Mouse (Mus musculus): ENCODE data around the gene Cdk14. TPM values are rescaled to one million over a fixed set of nuclear protein-coding genes. Genes with fewer than 3 reads are reported as not detected.

Gene Cdk14
- polyA plus RNA-seq, 1 experiment from 2014 or later, result 29.9 TPM

DNA sequence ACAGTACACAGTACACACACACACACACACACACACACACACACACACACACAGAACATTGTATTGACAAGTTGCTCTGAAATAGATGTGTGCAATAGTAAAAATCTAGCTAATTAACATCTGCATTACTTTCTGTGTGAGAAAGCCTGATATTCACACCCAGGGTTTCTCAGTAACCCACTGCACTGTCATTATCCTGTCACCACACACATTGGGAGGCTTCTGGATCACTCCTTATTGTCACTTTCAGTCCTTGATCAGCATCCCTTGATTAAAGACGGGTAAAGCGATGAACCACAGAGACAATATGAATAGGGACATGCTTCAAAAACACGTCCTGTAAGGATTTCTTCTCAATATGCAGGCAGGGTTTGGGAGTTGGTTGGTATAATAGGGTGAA, 401.2 kb downstream of the Cdk14 start:
- Histone ChIP-seq H3K27me3 (ENCODE audit: control insufficient read depth, insufficient read depth, low read length) (no peaks in the 10 kb centered on the region), H3K36me3 (replicated peaks; ENCODE audit: control insufficient read depth, insufficient read depth, low read depth, low read length) (no peaks in the 10 kb centered on the region), H3K27ac (replicated peaks; ENCODE audit: low read depth, low read length) (no peak overlapping the region), H3K4me3 (ENCODE audit: low read depth, low read length) (no peak overlapping the region), H3K4me1 (ENCODE audit: control insufficient read depth, insufficient read depth, low read length) (no peaks in the 10 kb centered on the region), H3K4me2 (ENCODE audit: low read depth, low read length) (no peak overlapping the region), H3K9ac (replicated peaks; ENCODE audit: low read length) (no peak overlapping the region), H3K9me3 (replicated peaks; ENCODE audit: control insufficient read depth, low read length) (no peaks in the 10 kb centered on the region)
- 90% methylated on average over 3 of the region's 3 CpGs for WGBS
- ATAC-seq (replicated peaks; ENCODE audit: insufficient number of reproducible peaks, low FRiP score, low TSS enrichment, low read depth) (no peak), DNase-seq (ENCODE audit: low spot score) (no peak)

- no peak for DNase-seq (ENCODE audit: low spot score)
- H3K9ac ChIP-seq (replicated peaks; ENCODE audit: low read length), result no peak overlapping the region
- ATAC-seq (replicated peaks; ENCODE audit: insufficient number of reproducible peaks, low FRiP score, low TSS enrichment, low read depth), result no peak
- H3K9me3 ChIP-seq (replicated peaks; ENCODE audit: control insufficient read depth, low read length), result no peaks in the 10 kb centered on the region
- no peaks in the 10 kb centered on the region for H3K36me3 ChIP-seq (replicated peaks; ENCODE audit: control insufficient read depth, insufficient read depth, low read depth, low read length)
- WGBS, result 76% methylated on average over 2 of the region's 2 CpGs
- no peak overlapping the region for H3K4me2 ChIP-seq (ENCODE audit: low read depth, low read length)
- no peak overlapping the region for H3K27ac ChIP-seq (replicated peaks; ENCODE audit: low read depth, low read length)
- no peak overlapping the region for H3K4me3 ChIP-seq (ENCODE audit: low read depth, low read length)
- H3K27me3 ChIP-seq (ENCODE audit: control insufficient read depth, insufficient read depth, low read length), result no peaks in the 10 kb centered on the region
- H3K4me1 ChIP-seq (ENCODE audit: control insufficient read depth, insufficient read depth, low read length), result no peaks in the 10 kb centered on the region
Measured at GRCm38 (mm10) chr5:5018242-5018641, 401.9 kb downstream of the Cdk14 start.

DNA sequence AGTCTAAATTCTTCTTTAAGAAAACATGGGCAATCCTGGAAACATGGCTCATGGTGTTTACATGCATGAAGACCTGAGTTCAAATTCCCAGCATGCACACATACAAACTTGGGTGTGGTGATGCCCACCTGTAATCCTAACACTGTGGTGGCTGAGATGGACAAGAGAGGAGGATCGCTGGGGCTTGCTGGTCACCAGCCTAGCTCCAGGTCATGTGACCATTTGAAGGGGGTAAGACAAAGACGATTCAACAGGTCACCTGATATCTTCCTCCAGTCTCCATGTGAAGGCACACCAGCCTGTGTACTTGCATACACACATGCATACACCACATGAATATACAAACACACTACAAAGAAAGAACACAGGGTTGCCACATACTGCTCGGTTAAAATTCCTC, 406.3 kb downstream of the Cdk14 start:
- no peak for DNase-seq (ENCODE audit: low spot score)
- Histone ChIP-seq H3K9ac (replicated peaks; ENCODE audit: low read length) (no peak overlapping the region), H3K4me1 (ENCODE audit: control insufficient read depth, insufficient read depth, low read length) (no peaks in the 10 kb centered on the region), H3K9me3 (replicated peaks; ENCODE audit: control insufficient read depth, low read length) (no peaks in the 10 kb centered on the region), H3K36me3 (replicated peaks; ENCODE audit: control insufficient read depth, insufficient read depth, low read depth, low read length) (no peaks in the 10 kb centered on the region), H3K27me3 (ENCODE audit: control insufficient read depth, insufficient read depth, low read length) (no peaks in the 10 kb centered on the region), H3K4me2 (ENCODE audit: low read depth, low read length) (no peak overlapping the region), H3K4me3 (ENCODE audit: low read depth, low read length) (no peak overlapping the region), H3K27ac (replicated peaks; ENCODE audit: low read depth, low read length) (no peak overlapping the region)
- WGBS, result 86% methylated on average over 3 of the region's 3 CpGs
- ATAC-seq (replicated peaks; ENCODE audit: insufficient number of reproducible peaks, low FRiP score, low TSS enrichment, low read depth), result no peak

GRCm38 (mm10) chr5:5012521-5013346, 407.4 kb downstream of the Cdk14 start:
- no peak overlapping the region for H3K4me2 ChIP-seq (ENCODE audit: low read depth, low read length)
- no peaks in the 10 kb centered on the region for H3K36me3 ChIP-seq (replicated peaks; ENCODE audit: control insufficient read depth, insufficient read depth, low read depth, low read length)
- H3K4me1 ChIP-seq (ENCODE audit: control insufficient read depth, insufficient read depth, low read length), result no peaks in the 10 kb centered on the region
- H3K27me3 ChIP-seq (ENCODE audit: control insufficient read depth, insufficient read depth, low read length), result no peaks in the 10 kb centered on the region
- ATAC-seq (replicated peaks; ENCODE audit: insufficient number of reproducible peaks, low FRiP score, low TSS enrichment, low read depth) (no peak), DNase-seq (ENCODE audit: low spot score) (peak; percentile 31)
- no peak overlapping the region for H3K27ac ChIP-seq (replicated peaks; ENCODE audit: low read depth, low read length)
- H3K9ac ChIP-seq (replicated peaks; ENCODE audit: low read length), result no peak overlapping the region
- 66% methylated on average over 7 of the region's 7 CpGs for WGBS
- H3K9me3 ChIP-seq (replicated peaks; ENCODE audit: control insufficient read depth, low read length), result no peaks in the 10 kb centered on the region
- no peak overlapping the region for H3K4me3 ChIP-seq (ENCODE audit: low read depth, low read length)

DNA sequence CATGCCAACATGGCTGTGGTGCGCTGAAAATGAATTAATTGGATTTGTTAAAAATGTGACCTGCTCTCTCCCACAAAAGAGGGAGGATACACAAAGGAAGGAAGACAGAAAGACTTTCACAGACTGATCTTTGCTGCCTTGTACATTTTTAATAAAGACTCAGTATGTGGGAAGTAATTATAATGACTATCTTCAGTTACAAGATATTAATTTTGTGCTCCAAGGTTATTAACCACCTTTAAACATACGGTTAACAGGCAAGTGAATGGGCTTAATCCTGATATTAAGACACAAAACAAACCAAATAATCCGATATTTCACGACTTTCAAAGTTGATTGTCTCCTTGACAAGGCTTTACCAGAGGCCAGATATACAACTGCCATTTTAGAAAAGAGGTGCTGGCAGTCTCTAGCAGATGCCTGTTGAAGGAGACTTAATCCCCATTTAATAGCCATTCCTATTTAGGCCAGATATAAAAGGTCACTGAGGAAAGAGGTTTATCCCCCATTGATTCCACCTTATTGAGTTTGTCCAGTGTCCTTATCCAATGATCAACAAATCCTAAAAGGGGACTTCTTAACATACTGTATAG, 411.9 kb downstream of the Cdk14 start:
- 79% methylated on average over 4 of the region's 4 CpGs for WGBS
- Histone ChIP-seq H3K9me3 (replicated peaks; ENCODE audit: control insufficient read depth, low read length) (no peaks in the 10 kb centered on the region), H3K4me1 (ENCODE audit: control insufficient read depth, insufficient read depth, low read length) (no peaks in the 10 kb centered on the region), H3K4me3 (ENCODE audit: low read depth, low read length) (no peak overlapping the region), H3K27ac (replicated peaks; ENCODE audit: low read depth, low read length) (no peak overlapping the region), H3K27me3 (ENCODE audit: control insufficient read depth, insufficient read depth, low read length) (no peaks in the 10 kb centered on the region), H3K4me2 (ENCODE audit: low read depth, low read length) (no peak overlapping the region), H3K9ac (replicated peaks; ENCODE audit: low read length) (no peak overlapping the region), H3K36me3 (replicated peaks; ENCODE audit: control insufficient read depth, insufficient read depth, low read depth, low read length) (no peaks in the 10 kb centered on the region)
- no peak for DNase-seq (ENCODE audit: low spot score)
- no peak for ATAC-seq (replicated peaks; ENCODE audit: insufficient number of reproducible peaks, low FRiP score, low TSS enrichment, low read depth)

- Histone ChIP-seq H3K4me2 (ENCODE audit: low read depth, low read length) (no peak overlapping the region), H3K27me3 (ENCODE audit: control insufficient read depth, insufficient read depth, low read length) (no peaks in the 10 kb centered on the region), H3K36me3 (replicated peaks; ENCODE audit: control insufficient read depth, insufficient read depth, low read depth, low read length) (no peaks in the 10 kb centered on the region), H3K4me3 (ENCODE audit: low read depth, low read length) (no peak overlapping the region), H3K27ac (replicated peaks; ENCODE audit: low read depth, low read length) (no peak overlapping the region), H3K9ac (replicated peaks; ENCODE audit: low read length) (no peak overlapping the region), H3K9me3 (replicated peaks; ENCODE audit: control insufficient read depth, low read length) (no peaks in the 10 kb centered on the region), H3K4me1 (ENCODE audit: control insufficient read depth, insufficient read depth, low read length) (no peaks in the 10 kb centered on the region)
- 81% methylated on average over 15 of the region's 15 CpGs for WGBS
- DNase-seq (ENCODE audit: low spot score), result no peak
- ATAC-seq (replicated peaks; ENCODE audit: insufficient number of reproducible peaks, low FRiP score, low TSS enrichment, low read depth), result 0 out of 2 replicates have a peak, but pooled peaks have one; percentile 23
Measured at GRCm38 (mm10) chr5:5007489-5008152, 412.5 kb downstream of the Cdk14 start.

- Histone ChIP-seq H3K27me3 (ENCODE audit: control insufficient read depth, insufficient read depth, low read length) (no peaks in the 10 kb centered on the region), H3K27ac (replicated peaks; ENCODE audit: low read depth, low read length) (no peak overlapping the region), H3K9ac (replicated peaks; ENCODE audit: low read length) (no peak overlapping the region), H3K9me3 (replicated peaks; ENCODE audit: control insufficient read depth, low read length) (no peaks in the 10 kb centered on the region), H3K4me2 (ENCODE audit: low read depth, low read length) (no peak overlapping the region), H3K4me1 (ENCODE audit: control insufficient read depth, insufficient read depth, low read length) (no peaks in the 10 kb centered on the region), H3K36me3 (replicated peaks; ENCODE audit: control insufficient read depth, insufficient read depth, low read depth, low read length) (no peaks in the 10 kb centered on the region), H3K4me3 (ENCODE audit: low read depth, low read length) (no peak overlapping the region)
- ATAC-seq (replicated peaks; ENCODE audit: insufficient number of reproducible peaks, low FRiP score, low TSS enrichment, low read depth) (no peak), DNase-seq (ENCODE audit: low spot score) (no peak)
- 76% methylated on average over 1 of the region's 1 CpGs for WGBS
Measured at GRCm38 (mm10) chr5:5005633-5006032, 414.5 kb downstream of the Cdk14 start.

GRCm38 (mm10) chr5:5004740-5005139, 415.4 kb downstream of the Cdk14 start:
- Histone ChIP-seq H3K4me1 (ENCODE audit: control insufficient read depth, insufficient read depth, low read length) (no peaks in the 10 kb centered on the region), H3K4me2 (ENCODE audit: low read depth, low read length) (no peak overlapping the region), H3K36me3 (replicated peaks; ENCODE audit: control insufficient read depth, insufficient read depth, low read depth, low read length) (no peaks in the 10 kb centered on the region), H3K4me3 (ENCODE audit: low read depth, low read length) (no peak overlapping the region), H3K27ac (replicated peaks; ENCODE audit: low read depth, low read length) (no peak overlapping the region), H3K9me3 (replicated peaks; ENCODE audit: control insufficient read depth, low read length) (no peaks in the 10 kb centered on the region), H3K9ac (replicated peaks; ENCODE audit: low read length) (no peak overlapping the region), H3K27me3 (ENCODE audit: control insufficient read depth, insufficient read depth, low read length) (no peaks in the 10 kb centered on the region)
- WGBS, result 82% methylated on average over 2 of the region's 2 CpGs
- ATAC-seq (replicated peaks; ENCODE audit: insufficient number of reproducible peaks, low FRiP score, low TSS enrichment, low read depth) (no peak), DNase-seq (ENCODE audit: low spot score) (no peak)

Measured in embryonic facial prominence, embryonic 11.5 days (tissue).